Mouse (Mus musculus) monocyte, adult 5-6 weeks (primary cell): Measurements from ENCODE around the gene Olfr172. TPM values are rescaled to one million over a fixed set of nuclear protein-coding genes. Genes with fewer than 3 reads are reported as not detected.

ENCODE experiments used
- total RNA-seq: library from RNA; stranded (forward); fragments of 200-1000, 200-491, 200-594 nt; gene quantifications from 3 replicates; pipeline ENCODE4 v1.2.3, GENCODE M21; 2017

Gene Olfr172
- total RNA-seq, 1 experiment from 2014 or later: not detected

Other genes with a start within 250 kb of the Olfr172 start
- 43.7 to 77.1 TPM (median 49.8 TPM) in 3 replicates for gene St3gal6, start 238.9 kb downstream of the Olfr172 start, total RNA-seq
- gene Gm813, start 146.2 kb downstream of the Olfr172 start, total RNA-seq: not detected in 3 replicates
- not detected in 3 replicates for gene E330017A01Rik, start 124.4 kb downstream of the Olfr172 start, total RNA-seq
- 7.1 to 14.9 TPM (median 10.7 TPM) in 3 replicates for gene Cpox, start 92.9 kb downstream of the Olfr172 start, total RNA-seq
- gene Gpr15, start 44.1 kb downstream of the Olfr172 start, total RNA-seq: 1.7 TPM in 1 of 3 replicates, not detected in the others
- 14.5 to 60.0 TPM (median 53.1 TPM) in 3 replicates for gene Cldnd1, start 35.3 kb downstream of the Olfr172 start, total RNA-seq
- not detected in 3 replicates for gene Olfr173, start 37.1 kb upstream of the Olfr172 start, total RNA-seq
- gene Olfr175-ps1, start 63.6 kb upstream of the Olfr172 start, total RNA-seq: not detected in 3 replicates
- gene Olfr177, start 111.6 kb upstream of the Olfr172 start, total RNA-seq: not detected in 3 replicates
- not detected in 3 replicates for gene Olfr178, start 128.9 kb upstream of the Olfr172 start, total RNA-seq
- gene Olfr181, start 165.6 kb upstream of the Olfr172 start, total RNA-seq: not detected in 3 replicates
- not detected in 3 replicates for gene Olfr180, start 166.2 kb upstream of the Olfr172 start, total RNA-seq
- gene Olfr183, start 232.2 kb upstream of the Olfr172 start, total RNA-seq: not detected in 3 replicates